Mouse (Mus musculus): ENCODE data around the gene Map3k1. TPM values are rescaled to one million over a fixed set of nuclear protein-coding genes. Genes with fewer than 3 reads are reported as not detected.

Gene Map3k1
- total RNA-seq, 2 experiments from 2014 or later: 8.3 to 13.1 TPM

DNA sequence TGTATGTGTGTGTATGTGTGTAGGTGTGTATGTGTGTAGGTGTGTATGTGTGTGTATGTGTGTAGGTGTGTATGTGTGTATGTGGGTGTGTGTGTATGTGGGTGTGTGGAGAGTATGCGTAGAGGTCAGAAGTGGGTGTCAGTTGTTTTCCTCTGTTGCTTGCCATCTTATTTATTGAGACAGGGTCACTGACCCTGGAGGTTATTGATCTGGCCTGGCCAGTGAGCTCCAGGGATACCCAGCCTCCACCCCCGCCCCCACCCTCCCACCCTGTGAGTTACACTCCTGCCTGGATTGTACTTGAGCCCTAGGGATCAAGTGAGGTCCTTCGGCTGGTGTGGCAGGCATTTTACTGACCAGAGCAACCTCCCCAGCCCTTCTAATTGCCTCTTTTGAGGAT lies 7.6 kb upstream of the Map3k1 start:
- intact Hi-C loops (cut with DNase I): no loop called here
- DNase-seq (ENCODE audit: low spot score in 2 of 2): no peak

GRCm38 (mm10) chr13:111815486-111815885 lies 6.7 kb upstream of the Map3k1 start:
- intact Hi-C loops (cut with DNase I): no loop called here
- DNase-seq (ENCODE audit: low spot score in 2 of 2): no peak

- no peak for DNase-seq (ENCODE audit: low spot score in 2 of 2)
- intact Hi-C loops (cut with DNase I): no loop called here
These were observed 6.2 kb upstream of the Map3k1 start for GRCm38 (mm10) chr13:111815017-111815416.

- intact Hi-C loops (cut with DNase I): no loop called here
- no peak for DNase-seq (ENCODE audit: low spot score in 2 of 2)
These were observed 3.9 kb upstream of the Map3k1 start for GRCm38 (mm10) chr13:111812647-111813046.

DNA sequence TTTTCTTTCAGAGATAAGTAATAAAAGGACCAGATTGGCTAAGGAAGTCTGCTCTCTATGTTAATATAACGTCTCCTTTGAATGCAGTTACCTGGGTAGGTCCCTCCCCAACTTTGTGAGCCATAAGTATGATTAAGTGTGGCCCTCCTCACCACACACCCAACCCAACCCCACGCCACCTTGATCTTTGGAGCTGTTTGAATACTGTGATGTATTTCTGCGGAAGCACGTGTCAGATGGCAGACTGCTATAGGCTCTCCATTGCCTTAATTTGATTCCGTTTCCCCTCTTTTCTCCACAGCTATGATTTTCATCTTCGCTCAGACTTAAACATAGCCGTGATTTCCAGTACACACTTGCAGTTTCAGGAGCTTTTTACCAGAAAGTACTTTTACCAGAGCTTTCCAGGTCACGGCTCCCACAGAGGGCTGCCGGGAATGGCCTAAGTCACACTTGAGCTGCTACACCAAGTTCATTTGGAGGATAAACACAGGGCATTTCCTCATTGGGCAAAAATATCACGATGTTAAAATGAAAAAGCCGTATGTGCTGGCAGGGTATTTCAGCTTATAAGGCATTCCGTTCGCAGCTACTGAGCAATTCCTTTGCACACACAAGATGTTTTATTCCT lies 2.3 kb upstream of the Map3k1 start:
- no peak for DNase-seq (ENCODE audit: low spot score in 2 of 2)
- intact Hi-C loops (cut with DNase I): no loop called here

GRCm38 (mm10) chr13:111809466-111810228 lies 854 bp upstream of the Map3k1 start:
- intact Hi-C loops (cut with DNase I): loop anchor here (5.0 kb wide), 2 partner anchors 168 to 293 kb away; no protein-coding TSS in a partner anchor
- DNase-seq (ENCODE audit: low spot score in 2 of 2): peak; percentile 26 to 45

- intact Hi-C loops (cut with DNase I): loop anchor here (5.0 kb wide), 2 partner anchors 169 to 294 kb away; no protein-coding TSS in a partner anchor
- DNase-seq (ENCODE audit: low spot score in 2 of 2): no peak
These were observed 481 bp downstream of the Map3k1 start for GRCm38 (mm10) chr13:111808387-111808636.

DNA sequence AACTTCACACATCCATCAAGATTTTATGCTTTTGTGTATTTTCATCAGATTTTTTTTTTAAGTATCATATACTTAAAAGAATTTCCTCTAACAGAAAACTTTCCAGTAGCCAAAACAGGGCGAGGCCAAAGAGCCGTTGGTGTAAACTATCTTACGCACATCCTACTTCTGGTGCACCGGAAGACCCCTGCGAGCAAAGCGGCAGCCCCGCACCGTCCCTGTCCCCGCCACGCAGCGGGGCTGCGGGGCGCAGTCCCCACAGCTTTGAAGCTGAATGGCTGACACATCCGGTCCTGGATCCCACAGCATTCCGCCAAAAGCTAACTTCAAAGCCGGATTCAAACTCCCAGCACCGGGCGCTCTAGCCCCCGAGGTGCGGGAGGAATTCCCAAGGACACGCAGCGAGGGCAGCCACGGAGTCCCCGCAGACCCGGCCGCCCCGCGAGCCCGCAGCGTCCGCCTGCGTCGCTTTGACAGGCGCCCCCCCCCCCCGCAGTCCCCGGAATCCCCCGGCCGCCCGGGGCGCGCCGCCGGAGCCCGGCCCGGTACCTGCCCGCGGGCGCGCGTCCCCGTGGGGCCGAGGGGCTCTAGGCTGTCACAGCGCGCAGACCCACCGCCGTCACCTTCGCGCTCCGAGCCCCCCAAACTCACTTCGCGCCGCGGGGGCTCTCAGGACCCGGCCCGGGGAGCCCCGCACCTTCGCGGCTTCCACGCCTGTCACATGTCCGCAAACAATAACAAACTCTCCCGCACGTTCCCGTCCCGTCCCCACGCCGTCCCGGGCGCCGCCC lies 1.0 kb downstream of the Map3k1 start:
- intact Hi-C loops (cut with DNase I): loop anchor here (2.0 to 5.0 kb wide), 3 partner anchors 97 to 295 kb away; no protein-coding TSS in a partner anchor
- DNase-seq (ENCODE audit: low spot score in 2 of 2): peak in 1 of 2 experiments; percentile 19

DNA sequence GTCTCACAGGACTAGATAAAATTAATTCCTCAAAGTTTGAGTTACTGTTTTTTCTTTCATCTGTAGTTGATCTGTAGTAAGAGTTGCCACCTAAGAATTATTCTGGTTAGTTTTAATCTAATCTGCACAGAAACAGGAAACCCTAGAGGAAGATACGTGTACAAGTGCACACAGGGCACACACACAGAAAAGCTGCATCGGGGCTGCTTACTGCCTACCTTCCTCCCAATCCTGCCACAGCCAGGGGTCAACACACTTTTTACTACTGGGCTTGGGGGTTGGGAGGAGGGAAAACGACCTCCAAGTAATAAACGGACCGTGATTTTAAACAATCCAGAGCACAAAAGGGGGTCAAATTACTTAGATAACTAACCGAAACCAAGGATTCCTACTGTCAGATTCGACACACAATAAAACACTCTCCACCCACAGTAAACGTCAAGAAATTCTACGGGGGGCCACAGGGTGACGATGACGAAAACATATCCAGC lies 1.6 kb downstream of the Map3k1 start:
- intact Hi-C loops (cut with DNase I): loop anchor here (2.0 to 5.0 kb wide), 3 partner anchors 98 to 295 kb away; no protein-coding TSS in a partner anchor
- no peak for DNase-seq (ENCODE audit: low spot score in 2 of 2)

DNA sequence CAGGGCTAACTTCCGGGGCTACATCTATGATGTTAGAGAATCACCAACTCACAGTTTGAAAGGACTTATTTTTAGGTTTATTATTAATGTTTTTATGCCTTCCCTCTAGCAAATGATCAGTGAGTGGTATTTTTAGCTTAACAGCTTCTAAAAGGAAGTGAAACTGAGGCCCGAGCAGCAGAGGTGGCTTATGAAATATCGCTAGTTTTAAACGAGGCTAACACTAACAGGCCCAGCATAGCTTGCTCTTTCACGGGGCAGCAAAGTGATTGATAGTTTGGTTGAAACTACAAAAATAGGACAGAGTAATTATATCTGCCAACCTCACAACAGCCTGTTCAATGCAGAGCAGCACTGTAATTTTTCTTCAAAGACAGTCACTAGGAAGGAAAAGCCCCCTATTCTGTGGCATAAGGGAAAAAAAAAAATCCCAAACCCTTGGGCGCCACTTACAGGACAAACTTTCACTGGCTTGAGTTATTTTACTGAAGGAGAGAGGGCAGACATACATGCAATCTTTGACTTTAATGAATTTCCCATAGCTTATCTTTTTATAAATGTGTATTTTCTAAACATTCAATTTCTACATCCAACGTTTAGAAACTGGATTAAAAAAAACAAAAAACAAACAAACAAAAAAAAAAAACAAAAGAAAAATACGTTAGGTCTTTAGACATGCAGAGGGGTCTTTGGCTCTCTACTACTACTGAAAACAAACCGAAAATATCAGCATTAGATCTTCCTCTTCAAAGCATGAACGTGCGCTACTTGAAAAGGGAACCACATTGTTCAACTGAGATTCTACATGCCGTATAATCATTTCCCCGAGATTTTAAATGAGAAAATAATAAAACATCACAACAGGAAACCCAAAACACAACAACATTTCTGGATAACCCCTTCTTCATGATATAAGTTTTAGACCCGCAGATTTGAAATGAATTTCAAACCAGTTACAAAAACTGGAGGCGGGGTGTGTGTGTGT lies 2.8 kb downstream of the Map3k1 start:
- DNase-seq (ENCODE audit: low spot score in 2 of 2): no peak
- intact Hi-C loops (cut with DNase I): loop anchor here (2.0 to 5.0 kb wide), 3 partner anchors 99 to 296 kb away; no protein-coding TSS in a partner anchor

- intact Hi-C loops (cut with DNase I): loop anchor here (5.0 kb wide), 2 partner anchors 172 to 297 kb away; no protein-coding TSS in a partner anchor
- no peak for DNase-seq (ENCODE audit: low spot score in 2 of 2)
These were observed 3.7 kb downstream of the Map3k1 start for GRCm38 (mm10) chr13:111804951-111805673.

GRCm38 (mm10) chr13:111804189-111804588 lies 4.6 kb downstream of the Map3k1 start:
- no peak for DNase-seq (ENCODE audit: low spot score in 2 of 2)
- intact Hi-C loops (cut with DNase I): no loop called here

DNA sequence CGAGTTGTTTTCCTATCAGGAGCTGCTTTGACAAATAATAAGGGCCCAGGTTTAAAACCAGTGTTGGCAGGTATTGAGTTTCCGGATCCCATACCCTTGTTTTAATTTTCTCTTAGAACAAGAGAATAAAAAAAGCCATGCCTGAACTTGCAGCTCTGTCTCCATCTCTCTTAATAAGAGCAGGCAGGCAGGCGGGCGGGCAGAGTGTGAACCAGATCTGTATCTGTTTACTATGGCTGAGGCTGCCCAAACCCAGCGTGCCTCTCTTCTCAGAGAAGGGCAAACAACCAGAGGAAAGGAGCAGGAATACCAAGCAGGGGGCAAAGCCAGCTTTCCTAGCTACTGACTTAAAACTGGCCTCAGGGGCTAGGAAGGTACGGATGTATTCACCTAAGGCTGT lies 5.3 kb downstream of the Map3k1 start:
- DNase-seq (ENCODE audit: low spot score in 2 of 2): no peak
- intact Hi-C loops (cut with DNase I): no loop called here

DNA sequence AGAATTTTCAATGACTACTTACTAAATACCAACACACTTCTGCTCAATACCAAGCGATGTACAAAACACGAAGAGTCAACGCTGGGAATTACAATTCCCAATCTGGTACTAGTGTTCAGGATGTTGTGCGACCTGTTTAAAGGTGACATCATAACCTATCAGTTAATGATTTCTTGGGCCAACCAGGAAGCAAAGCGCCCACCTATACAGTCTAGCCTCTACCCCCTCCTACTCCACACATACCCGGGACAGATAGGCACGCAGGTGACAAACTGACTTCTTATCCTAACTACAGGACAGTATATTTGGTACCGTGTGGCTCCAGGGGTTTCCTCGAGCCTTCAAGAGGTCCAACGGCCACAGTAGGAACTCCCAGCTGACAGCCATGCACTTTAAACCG lies 5.9 kb downstream of the Map3k1 start:
- DNase-seq (ENCODE audit: low spot score in 2 of 2): no peak
- intact Hi-C loops (cut with DNase I): no loop called here

GRCm38 (mm10) chr13:111802271-111802665 lies 6.5 kb downstream of the Map3k1 start:
- intact Hi-C loops (cut with DNase I): no loop called here
- no peak for DNase-seq (ENCODE audit: low spot score in 2 of 2)

DNA sequence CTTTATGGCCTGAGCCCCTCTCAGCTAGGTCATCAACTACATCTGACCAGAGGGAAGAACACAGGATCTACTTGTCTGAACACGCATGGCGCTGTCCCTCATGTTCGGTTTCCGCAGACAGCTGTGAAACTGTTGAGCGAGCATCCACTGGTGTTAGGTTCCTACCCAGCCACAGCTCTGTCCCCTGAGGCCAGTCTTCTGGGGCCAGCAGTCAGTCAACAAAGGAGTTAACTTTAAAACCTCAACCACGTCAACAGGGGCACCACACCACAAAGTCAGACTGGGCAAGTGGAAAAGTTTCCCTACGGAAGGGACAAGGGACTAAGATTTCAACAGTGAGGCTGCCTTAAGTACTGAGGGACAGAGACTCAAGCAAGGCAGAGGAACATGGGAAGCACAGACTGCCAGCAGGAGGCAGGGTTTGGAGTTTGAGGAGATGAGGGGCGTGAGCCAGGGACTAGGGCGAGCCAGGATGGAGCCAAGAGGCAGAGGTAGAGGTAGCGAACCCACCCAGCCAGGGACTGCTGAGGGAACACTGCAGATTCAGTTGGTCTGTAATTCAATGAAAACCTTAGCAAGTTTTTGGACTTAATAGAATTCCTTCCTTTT lies 7.0 kb downstream of the Map3k1 start:
- intact Hi-C loops (cut with DNase I): no loop called here

DNA sequence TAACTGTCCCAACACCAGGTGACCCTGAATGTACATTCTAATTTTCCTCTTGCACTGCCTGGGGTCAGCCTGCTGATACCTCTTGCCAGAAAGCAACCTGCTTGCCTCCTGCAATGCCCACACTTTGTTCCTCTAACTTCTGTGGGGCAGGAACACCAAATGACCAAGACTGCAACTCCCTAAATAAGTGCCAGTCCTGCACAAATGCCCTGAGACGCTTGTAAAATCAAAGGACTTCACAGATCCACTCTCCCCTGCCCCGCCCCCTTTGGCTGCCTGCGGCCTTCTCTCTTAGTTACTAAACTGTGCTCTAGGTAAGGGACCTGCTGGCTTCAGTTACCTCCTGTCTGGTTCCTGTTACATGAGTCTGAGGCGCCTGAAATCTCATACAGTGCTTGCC lies 7.9 kb downstream of the Map3k1 start:
- intact Hi-C loops (cut with DNase I): no loop called here
- no peak for DNase-seq (ENCODE audit: low spot score in 2 of 2)

More for the DNA sequence above, 7.0 kb downstream of the Map3k1 start:
- DNase-seq (ENCODE audit: low spot score in 2 of 2): no peak

- no peak for DNase-seq (ENCODE audit: low spot score in 2 of 2)
- intact Hi-C loops (cut with DNase I): loop anchor here (10.0 kb wide), 1 partner anchor 707 kb away; no protein-coding TSS in a partner anchor
These were observed 10.7 kb downstream of the Map3k1 start for GRCm38 (mm10) chr13:111798044-111798443.

Data from left cerebral cortex, postnatal 36 days (tissue).